Mouse (Mus musculus): Measurements from ENCODE around the gene Ccdc167. TPM values are rescaled to one million over a fixed set of nuclear protein-coding genes. Genes with fewer than 3 reads are reported as not detected.
A peak's percentile ranks its signal among the peaks of the same experiment; 100 is the strongest.

Ccdc167 gene
- polyA plus RNA-seq, 1 experiment from 2014 or later, result 18.2 TPM

DNA sequence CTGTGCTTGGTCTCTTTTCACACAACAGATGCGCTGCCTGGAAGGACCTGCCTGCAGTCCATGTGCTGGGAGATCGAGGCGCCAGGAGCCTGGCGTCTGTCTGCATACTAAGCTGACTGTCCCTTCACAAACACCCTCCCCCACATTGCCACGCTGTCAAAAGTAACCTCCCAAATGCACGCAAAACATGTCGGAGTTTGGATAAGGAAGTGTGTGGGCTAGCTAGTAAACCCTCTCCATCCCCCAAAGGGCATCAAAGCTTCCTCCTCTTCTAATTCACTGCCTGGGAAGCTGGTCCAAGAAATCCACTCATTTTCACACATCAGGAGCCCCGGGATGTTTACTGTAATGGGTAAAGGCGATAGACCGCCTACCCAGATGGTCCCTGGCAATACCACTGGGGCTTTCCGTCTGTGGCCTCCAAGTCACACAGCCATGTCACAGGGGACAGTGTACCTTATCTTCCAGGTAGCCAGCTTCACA, 6.2 kb downstream of the Ccdc167 start:
- DNase-seq (peak; percentile 74), ATAC-seq (ENCODE audit: insufficient read depth) (peak; percentile 56; the same call in 1 of the 2 replicates)
- no peak for TF ChIP-seq CTCF (IDR thresholded peaks at IDR 0.05; ENCODE audit: low read depth)
- no peak overlapping the region for H3K4me2 ChIP-seq
- no peaks in the 10 kb centered on the region for H3K36me3 ChIP-seq (ENCODE audit: insufficient read depth)
- H3K27ac ChIP-seq (ENCODE audit: low read depth), result no peak overlapping the region; the same call in 1 of the 2 replicates
- 35% methylated on average over 11 of the region's 11 CpGs for WGBS
- no peak overlapping the region for H3K4me3 ChIP-seq (ENCODE audit: low read depth, low read length)
- no peak overlapping the region for H3K9ac ChIP-seq
- H3K27me3 ChIP-seq (ENCODE audit: insufficient read depth, low read length), result no peaks in the 10 kb centered on the region
- peaks cover 21% of the 10 kb centered on the region for H3K4me1 ChIP-seq (ENCODE audit: insufficient read depth)
- no peaks in the 10 kb centered on the region for H3K9me3 ChIP-seq (ENCODE audit: low read depth, low read length)

DNA sequence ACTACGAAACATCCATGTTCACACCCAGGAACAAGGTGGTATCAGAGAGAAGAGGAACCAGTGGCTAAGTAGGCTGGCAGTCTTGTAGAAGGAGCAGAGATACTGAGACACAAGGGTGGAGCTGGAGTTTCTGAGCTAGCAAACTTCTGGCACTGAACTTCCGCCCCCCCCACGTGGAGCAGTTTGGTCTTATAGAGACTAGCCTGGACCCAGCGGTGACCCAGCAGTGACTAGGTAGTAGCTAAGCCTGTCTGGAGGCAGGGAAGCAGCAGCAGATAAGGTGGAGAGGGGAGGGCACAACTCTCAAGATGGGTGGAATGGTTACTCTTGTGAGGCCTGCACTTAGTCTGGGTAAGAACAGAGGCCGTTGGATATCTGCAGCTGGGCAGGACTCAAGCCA, 8.1 kb downstream of the Ccdc167 start:
- Histone ChIP-seq H3K4me3 (ENCODE audit: low read depth, low read length) (no peak overlapping the region), H3K9me3 (ENCODE audit: low read depth, low read length) (no peaks in the 10 kb centered on the region), H3K4me1 (ENCODE audit: insufficient read depth) (peaks cover 21% of the 10 kb centered on the region)

DNA sequence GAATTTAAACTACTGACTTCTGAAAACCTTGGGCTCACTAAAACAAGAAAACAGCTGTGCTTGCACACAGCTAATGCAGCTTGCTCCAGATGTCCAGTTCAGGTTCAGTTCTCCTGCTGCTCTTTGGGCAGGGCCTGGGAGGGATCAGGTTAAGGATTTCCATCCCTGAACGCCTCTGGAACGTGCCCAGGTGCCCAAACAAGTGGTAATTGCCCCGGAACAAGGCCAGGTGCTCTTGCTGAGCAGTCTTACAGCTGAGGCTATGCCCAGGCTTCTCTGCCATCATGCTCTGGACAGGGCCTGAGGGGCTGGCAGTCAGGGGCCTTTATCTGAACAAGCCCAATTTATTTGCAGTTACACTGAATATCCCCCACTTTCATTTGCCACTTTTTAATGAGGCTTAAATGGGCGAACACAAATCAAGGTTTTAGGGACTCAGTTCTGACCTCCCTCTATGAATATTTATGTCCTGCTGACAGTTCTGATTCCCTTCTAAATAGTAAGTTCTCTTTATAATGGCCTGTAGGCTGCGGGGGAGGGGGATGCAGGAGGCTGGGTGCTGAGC, 9.8 kb downstream of the Ccdc167 start:
- Histone ChIP-seq H3K9ac (no peak overlapping the region), H3K27me3 (ENCODE audit: insufficient read depth, low read length) (no peaks in the 10 kb centered on the region), H3K27ac (ENCODE audit: low read depth) (no peak overlapping the region), H3K4me1 (ENCODE audit: insufficient read depth) (peaks cover 17% of the 10 kb centered on the region), H3K4me2 (no peak overlapping the region), H3K36me3 (ENCODE audit: insufficient read depth) (peaks cover 20% of the 10 kb centered on the region), H3K9me3 (ENCODE audit: low read depth, low read length) (no peaks in the 10 kb centered on the region), H3K4me3 (ENCODE audit: low read depth, low read length) (no peak overlapping the region)
- no peak for TF ChIP-seq CTCF (IDR thresholded peaks at IDR 0.05; ENCODE audit: low read depth)
- no peak for ATAC-seq (ENCODE audit: insufficient read depth)
- WGBS, result 58% methylated on average over 5 of the region's 5 CpGs
- no peak for DNase-seq

More for the DNA sequence above, 8.1 kb downstream of the Ccdc167 start:
- Histone ChIP-seq H3K27ac (ENCODE audit: low read depth) (no peak overlapping the region), H3K36me3 (ENCODE audit: insufficient read depth) (peaks cover 3% of the 10 kb centered on the region), H3K27me3 (ENCODE audit: insufficient read depth, low read length) (no peaks in the 10 kb centered on the region), H3K9ac (no peak overlapping the region), H3K4me2 (no peak overlapping the region)
- DNase-seq (no peak), ATAC-seq (ENCODE audit: insufficient read depth) (no peak)
- 69% methylated on average over 5 of the region's 5 CpGs for WGBS
- no peak for TF ChIP-seq CTCF (IDR thresholded peaks at IDR 0.05; ENCODE audit: low read depth)

- 60% methylated on average over 5 of the region's 5 CpGs for WGBS
- Histone ChIP-seq H3K4me1 (ENCODE audit: insufficient read depth) (peaks cover 9% of the 10 kb centered on the region), H3K27ac (ENCODE audit: low read depth) (no peak overlapping the region), H3K4me3 (ENCODE audit: low read depth, low read length) (no peak overlapping the region), H3K4me2 (no peak overlapping the region), H3K27me3 (ENCODE audit: insufficient read depth, low read length) (no peaks in the 10 kb centered on the region), H3K36me3 (ENCODE audit: insufficient read depth) (peaks cover 32% of the 10 kb centered on the region), H3K9me3 (ENCODE audit: low read depth, low read length) (no peaks in the 10 kb centered on the region), H3K9ac (no peak overlapping the region)
- ATAC-seq (ENCODE audit: insufficient read depth), result no peak
- TF ChIP-seq CTCF (IDR thresholded peaks at IDR 0.05; ENCODE audit: low read depth), result no peak
- DNase-seq, result no peak
These were observed 11.0 kb downstream of the Ccdc167 start for GRCm38 (mm10) chr17:29705881-29706280.

DNA sequence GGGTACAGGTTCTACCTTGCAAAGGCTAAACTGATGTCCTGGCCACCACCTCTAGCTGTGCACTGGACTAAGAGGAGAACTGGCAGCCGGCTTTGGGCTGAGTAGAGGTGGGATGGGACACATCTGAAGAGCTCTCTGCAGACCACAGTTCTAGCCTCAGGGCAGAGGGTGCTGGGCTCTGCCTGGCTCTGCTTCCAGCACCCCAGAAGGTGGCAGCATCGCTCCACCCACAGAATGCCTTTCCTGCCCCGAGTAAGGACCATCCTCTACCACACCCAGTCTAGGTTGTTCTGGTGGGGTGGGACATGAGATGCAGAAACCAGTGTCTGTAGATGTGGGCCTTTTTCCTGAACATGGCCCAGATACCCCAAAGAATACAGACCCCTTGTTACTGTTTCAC, 12.1 kb downstream of the Ccdc167 start:
- peaks cover 43% of the 10 kb centered on the region for H3K36me3 ChIP-seq (ENCODE audit: insufficient read depth)

DNA sequence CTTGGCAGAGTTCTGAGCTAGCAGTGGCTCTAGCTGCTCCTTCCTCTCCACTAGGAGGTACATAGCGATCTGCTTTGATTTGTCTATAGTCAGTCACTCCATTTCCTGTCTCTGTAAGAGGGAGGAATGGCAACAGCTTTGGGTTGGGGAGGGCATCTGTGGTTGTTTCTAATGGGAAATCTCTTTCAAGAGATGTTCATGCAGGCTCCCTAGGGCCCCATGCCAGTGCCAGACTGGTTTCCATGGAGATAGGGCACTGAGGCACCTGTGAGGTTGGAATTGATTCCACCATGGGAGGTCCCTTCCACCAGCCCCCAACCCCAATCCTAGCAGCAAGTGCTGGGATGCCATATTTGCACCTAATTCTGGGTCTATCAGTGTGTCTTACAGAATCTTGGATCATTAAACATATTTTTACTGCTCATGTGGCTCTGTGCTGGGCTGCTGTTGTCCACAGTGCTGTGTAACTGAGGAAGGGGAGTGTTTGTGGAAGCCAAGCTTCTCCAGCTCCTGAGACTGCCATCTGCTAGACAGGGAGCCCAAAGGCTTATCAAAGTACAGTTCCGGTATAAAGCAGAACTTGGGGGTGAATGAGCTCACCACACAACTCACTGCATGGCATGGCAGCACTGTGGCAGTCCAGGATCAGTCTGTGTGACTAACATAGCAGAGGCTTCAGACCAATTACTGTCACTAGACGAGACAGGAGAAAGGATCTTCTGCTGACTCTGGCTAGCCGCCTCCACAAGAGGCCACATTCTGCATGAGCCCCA, 13.7 kb downstream of the Ccdc167 start:
- ATAC-seq (ENCODE audit: insufficient read depth) (no peak), DNase-seq (no peak)
- Histone ChIP-seq H3K27me3 (ENCODE audit: insufficient read depth, low read length) (no peaks in the 10 kb centered on the region), H3K9ac (no peak overlapping the region), H3K4me1 (ENCODE audit: insufficient read depth) (no peaks in the 10 kb centered on the region), H3K4me3 (ENCODE audit: low read depth, low read length) (no peak overlapping the region), H3K27ac (ENCODE audit: low read depth) (no peak overlapping the region), H3K36me3 (ENCODE audit: insufficient read depth) (peaks cover 58% of the 10 kb centered on the region), H3K9me3 (ENCODE audit: low read depth, low read length) (no peaks in the 10 kb centered on the region), H3K4me2 (no peak overlapping the region)
- 79% methylated on average over 4 of the region's 4 CpGs for WGBS
- no peak for TF ChIP-seq CTCF (IDR thresholded peaks at IDR 0.05; ENCODE audit: low read depth)

More for the DNA sequence above, 12.1 kb downstream of the Ccdc167 start:
- peak; percentile 87 for TF ChIP-seq CTCF (IDR thresholded peaks at IDR 0.05; ENCODE audit: low read depth)
- Histone ChIP-seq H3K4me2 (no peak overlapping the region), H3K9ac (no peak overlapping the region), H3K4me1 (ENCODE audit: insufficient read depth) (no peaks in the 10 kb centered on the region), H3K27ac (ENCODE audit: low read depth) (no peak overlapping the region), H3K9me3 (ENCODE audit: low read depth, low read length) (no peaks in the 10 kb centered on the region), H3K27me3 (ENCODE audit: insufficient read depth, low read length) (no peaks in the 10 kb centered on the region), H3K4me3 (ENCODE audit: low read depth, low read length) (no peak overlapping the region)
- DNase-seq (peak; percentile 74), ATAC-seq (ENCODE audit: insufficient read depth) (peak; percentile 50)
- 30% methylated on average over 3 of the region's 3 CpGs for WGBS

- no peak overlapping the region for H3K27ac ChIP-seq (ENCODE audit: low read depth)
- WGBS, result 90% methylated on average over 7 of the region's 7 CpGs
- no peaks in the 10 kb centered on the region for H3K9me3 ChIP-seq (ENCODE audit: low read depth, low read length)
- H3K4me2 ChIP-seq, result no peak overlapping the region
- peaks cover 83% of the 10 kb centered on the region for H3K36me3 ChIP-seq (ENCODE audit: insufficient read depth)
- H3K27me3 ChIP-seq (ENCODE audit: insufficient read depth, low read length), result no peaks in the 10 kb centered on the region
- no peaks in the 10 kb centered on the region for H3K4me1 ChIP-seq (ENCODE audit: insufficient read depth)
- TF ChIP-seq CTCF (IDR thresholded peaks at IDR 0.05; ENCODE audit: low read depth), result no peak
- ATAC-seq (ENCODE audit: insufficient read depth) (no peak), DNase-seq (no peak)
- no peak overlapping the region for H3K4me3 ChIP-seq (ENCODE audit: low read depth, low read length)
- H3K9ac ChIP-seq, result no peak overlapping the region
These were observed 16.3 kb downstream of the Ccdc167 start for GRCm38 (mm10) chr17:29700573-29700972.

Data from lung, embryonic 14.5 days (tissue).